Mouse (Mus musculus): ENCODE results near the gene Tomm70a.
A peak's percentile ranks its signal among the peaks of the same experiment; 100 is the strongest.

The Tomm70a gene

GRCm38 (mm10) chr16:57120913-57121815 is at the start of gene Tomm70a:
Gene Tomm70a, plus strand, starts transcription at chr16:57121703.
- DNase-seq (ENCODE audit: low spot score) = peak; percentile 54

DNA sequence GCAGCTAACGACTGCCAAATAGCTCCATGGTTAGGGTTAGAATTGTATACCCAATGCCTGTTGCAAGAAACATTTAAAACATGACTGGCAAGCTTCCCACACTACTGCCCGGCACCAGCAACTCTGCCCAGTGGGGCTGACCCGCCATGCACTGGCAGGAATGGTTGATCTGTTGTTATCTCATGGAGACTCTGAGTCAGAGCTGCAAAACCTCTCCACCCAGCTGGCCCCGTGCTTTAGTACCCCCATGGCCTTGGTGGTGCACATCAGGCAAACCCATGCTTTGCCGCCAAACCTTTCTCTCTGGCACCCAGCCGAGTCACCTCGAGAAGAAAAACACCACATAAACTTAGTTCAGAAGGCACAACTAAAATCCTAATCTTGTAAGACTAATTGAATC is 45.5 kb upstream of the Tomm70a start:
- no peak for DNase-seq (ENCODE audit: low spot score)

GRCm38 (mm10) chr16:57079577-57079976 is 41.9 kb upstream of the Tomm70a start:
- no peak for DNase-seq (ENCODE audit: low spot score)

DNA sequence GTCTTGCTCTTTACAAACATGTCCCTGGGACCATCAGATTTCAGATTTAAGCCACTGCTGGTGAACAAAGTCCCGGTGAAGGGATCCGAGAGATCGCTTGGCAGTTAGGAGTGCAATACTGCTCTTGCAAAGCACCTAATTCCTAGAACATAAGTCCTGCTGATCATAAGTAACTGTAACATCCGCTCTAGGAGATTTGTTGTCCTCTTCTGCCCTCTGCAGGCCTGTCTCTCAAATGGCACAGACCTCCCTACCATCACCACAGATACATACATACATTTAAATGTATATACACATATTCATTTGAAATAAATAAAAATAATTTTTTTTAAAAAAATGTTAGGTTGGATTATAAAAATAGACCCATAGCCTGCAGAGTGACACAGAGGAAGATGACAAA is 29.0 kb upstream of the Tomm70a start:
- DNase-seq (ENCODE audit: low spot score) = no peak

DNA sequence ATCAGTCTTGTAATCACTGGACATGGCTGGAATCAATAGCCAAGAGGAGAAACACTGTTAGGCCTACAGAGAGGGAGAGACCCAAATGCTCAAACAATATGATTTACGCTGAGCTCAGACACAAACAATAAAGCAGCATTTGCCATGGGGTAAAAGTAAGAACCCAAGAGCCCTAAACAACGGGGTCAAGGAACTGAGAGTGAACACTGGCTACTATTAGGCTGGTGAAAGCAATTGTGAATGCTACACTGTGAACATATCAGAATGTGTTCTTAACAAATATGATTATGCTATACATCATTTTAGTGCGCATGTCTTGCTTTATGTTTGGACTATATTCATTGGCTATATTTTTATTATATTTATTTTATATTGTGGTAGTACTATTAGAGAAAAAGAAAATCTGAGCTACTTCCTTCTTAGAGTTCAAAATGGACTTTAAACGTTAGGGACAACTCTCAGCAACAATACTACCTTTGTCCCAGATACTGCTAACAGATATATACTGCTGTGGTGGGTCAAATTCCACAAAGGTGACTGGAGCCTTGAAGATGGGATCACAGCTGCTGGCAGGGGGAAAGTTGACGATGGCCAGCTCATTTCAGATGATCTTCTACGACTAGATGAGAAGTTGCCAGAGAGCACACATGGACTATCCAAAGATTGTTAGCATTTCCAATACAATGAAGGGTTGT is 28.4 kb upstream of the Tomm70a start:
- no peak for DNase-seq (ENCODE audit: low spot score)

- DNase-seq (ENCODE audit: low spot score) = no peak
These were observed 22.9 kb upstream of the Tomm70a start for GRCm38 (mm10) chr16:57098468-57099144.

DNA sequence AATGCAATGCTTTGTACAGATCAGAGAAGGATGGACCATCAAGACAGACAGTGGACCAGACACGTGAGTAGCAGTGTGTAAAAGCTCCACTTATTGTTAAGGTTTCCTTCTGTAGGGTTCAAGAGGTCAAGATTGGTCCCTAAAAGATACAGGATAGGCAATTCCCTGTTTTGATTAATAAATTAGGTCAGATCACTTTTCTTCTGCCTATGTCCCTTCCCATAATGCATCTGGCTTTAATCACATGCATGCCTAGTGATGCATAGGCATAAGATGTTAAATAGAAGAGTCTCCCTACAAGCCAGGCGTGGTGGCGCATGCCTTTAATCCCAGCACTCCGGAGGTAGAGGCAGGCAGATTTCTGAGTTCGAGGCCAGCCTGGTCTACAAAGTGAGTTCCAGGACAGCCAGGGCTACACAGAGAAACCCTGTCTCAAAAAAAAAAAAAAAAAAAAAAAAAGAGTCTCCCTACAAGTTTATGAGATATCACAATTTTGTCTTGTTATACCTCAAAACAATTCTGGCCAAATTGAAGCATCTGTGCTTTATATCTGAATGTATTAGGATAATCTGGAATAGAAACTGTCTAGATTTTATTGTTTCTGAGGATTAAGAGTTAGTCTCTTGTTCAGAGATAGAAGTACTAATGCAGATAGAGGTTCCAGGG is 21.8 kb upstream of the Tomm70a start:
- no peak for DNase-seq (ENCODE audit: low spot score)

DNA sequence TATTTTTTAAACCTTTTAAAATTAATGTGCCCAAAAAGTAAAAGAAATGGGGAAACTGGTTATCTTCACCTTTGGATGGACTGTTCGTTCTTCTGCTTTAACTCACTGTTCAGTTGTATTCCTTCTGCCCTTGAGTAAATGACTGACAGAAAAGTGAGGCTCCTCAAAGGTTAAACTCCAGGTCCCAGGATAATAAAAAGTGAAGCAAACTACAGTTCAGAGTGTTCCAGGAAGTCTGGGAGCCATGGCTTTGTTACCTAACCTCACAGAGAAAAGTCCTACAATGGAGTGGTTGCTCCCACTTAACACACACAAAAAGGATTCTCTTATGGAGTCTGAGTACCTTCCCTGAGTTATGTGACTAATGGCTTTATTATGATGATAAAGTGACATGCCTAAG is 20.3 kb upstream of the Tomm70a start:
- no peak for DNase-seq (ENCODE audit: low spot score)

GRCm38 (mm10) chr16:57106185-57106960 is 15.1 kb upstream of the Tomm70a start:
- no peak for DNase-seq (ENCODE audit: low spot score)

DNA sequence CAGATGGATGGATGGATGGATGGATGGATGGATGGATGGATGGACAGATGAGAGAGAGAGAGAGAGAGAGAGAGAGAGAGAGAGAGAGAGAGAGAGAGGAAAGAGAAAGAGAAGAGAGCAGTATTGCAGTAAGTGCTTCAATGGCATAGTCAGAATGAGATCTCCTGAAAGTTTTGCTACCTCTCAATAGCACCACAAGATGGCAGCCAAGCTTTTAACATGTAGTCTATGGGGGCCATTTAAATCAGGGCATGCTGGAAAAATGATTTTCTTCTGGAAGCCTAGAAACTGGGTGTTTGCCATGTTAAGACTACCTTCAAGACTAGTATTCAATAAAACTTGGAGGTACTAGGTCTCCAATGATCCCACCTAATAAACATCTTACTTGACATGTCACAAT is 5.4 kb upstream of the Tomm70a start:
- DNase-seq (ENCODE audit: low spot score) = no peak

- DNase-seq (ENCODE audit: low spot score) = no peak
These were observed 3.9 kb upstream of the Tomm70a start for GRCm38 (mm10) chr16:57117562-57117961.

- no peak for DNase-seq (ENCODE audit: low spot score)
These were observed 413 bp downstream of the Tomm70a start for GRCm38 (mm10) chr16:57121816-57122415.

GRCm38 (mm10) chr16:57122682-57123445 is 1.4 kb downstream of the Tomm70a start:
- DNase-seq (ENCODE audit: low spot score) = no peak

- no peak for DNase-seq (ENCODE audit: low spot score)
These were observed 4.8 kb downstream of the Tomm70a start for GRCm38 (mm10) chr16:57126268-57126667.

GRCm38 (mm10) chr16:57127825-57128224 is 6.3 kb downstream of the Tomm70a start:
- DNase-seq (ENCODE audit: low spot score) = no peak

- no peak for DNase-seq (ENCODE audit: low spot score)
These were observed 9.4 kb downstream of the Tomm70a start for GRCm38 (mm10) chr16:57130752-57131400.

DNA sequence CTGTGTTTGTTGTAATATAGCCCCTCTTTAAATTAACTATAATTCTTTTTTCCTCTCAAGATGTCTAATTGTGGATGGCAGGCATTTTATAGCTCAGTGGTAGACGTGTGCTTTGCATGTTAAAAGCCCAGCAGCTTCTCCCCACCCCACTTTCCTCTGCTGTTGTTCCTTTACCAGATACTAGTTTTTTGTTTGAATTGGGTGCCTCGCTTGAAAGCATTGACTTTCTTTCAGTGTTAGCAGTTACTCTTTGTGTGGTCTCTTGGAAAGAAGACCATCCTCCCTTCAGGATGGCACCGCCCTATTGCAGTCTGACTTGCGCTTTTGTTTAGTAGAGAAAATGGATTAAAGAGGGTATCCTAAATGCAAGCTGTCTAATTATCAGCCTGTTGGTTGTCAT is 10.0 kb downstream of the Tomm70a start:
- no peak for DNase-seq (ENCODE audit: low spot score)

DNA sequence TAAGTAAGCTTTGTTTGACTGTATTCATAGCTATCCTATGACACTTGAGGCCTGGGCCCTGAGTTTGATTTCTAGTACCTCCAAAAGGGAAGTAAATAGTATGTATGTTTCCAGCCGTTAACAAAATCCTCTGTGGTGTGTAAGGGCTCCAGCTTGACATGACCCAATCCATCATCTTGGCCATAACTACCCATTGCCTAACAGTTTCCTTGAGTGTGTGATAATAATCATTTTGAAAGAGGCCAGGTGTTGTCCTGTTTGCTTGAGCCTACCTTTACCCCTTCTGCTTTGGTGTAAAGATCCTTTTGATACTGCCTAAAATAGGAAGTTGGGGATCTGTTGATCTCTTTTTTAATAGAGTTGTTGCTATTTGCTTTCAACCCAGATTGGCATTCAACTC is 10.8 kb downstream of the Tomm70a start:
- DNase-seq (ENCODE audit: low spot score) = no peak

GRCm38 (mm10) chr16:57133611-57134010 is 12.1 kb downstream of the Tomm70a start:
- no peak for DNase-seq (ENCODE audit: low spot score)

- no peak for DNase-seq (ENCODE audit: low spot score)
These were observed 23.2 kb downstream of the Tomm70a start for GRCm38 (mm10) chr16:57144741-57145140.
